Mouse (Mus musculus) stomach, postnatal 0 days (tissue): ENCODE data around the gene Capn2. TPM values are rescaled to one million over a fixed set of nuclear protein-coding genes. Genes with fewer than 3 reads are reported as not detected.

Experiments used
- ATAC-seq: fragments of 200-750 bp; cut with Nextera tagmentation; 2 replicates; pipeline ENCODE4 v1.8.0; 2017; ENCODE audit not compliant: low FRiP score, low TSS enrichment
- DNase-seq: peaks from one replicate; pipeline ENCODE4 v3.0.0-alpha.2; 2016; ENCODE audit warnings: low spot score
- H3K27ac ChIP-seq: fragments of 300-500 bp; sonication (generic); replicated peaks from 2 replicates; pipeline ENCODE4 v1.5.1; 2014; ENCODE audit warnings: mild to moderate bottlenecking, control low read depth
- H3K27me3 ChIP-seq: fragments of 300-500 bp; sonication (generic); 2 replicates; pipeline ENCODE4 v1.6.1; 2014; ENCODE audit warnings: low read length; ENCODE audit not compliant: control insufficient read depth, insufficient read depth
- H3K36me3 ChIP-seq: fragments of 300-500 bp; sonication (generic); 2 replicates; pipeline ENCODE4 v1.6.1; 2014; ENCODE audit warnings: low read length, mixed read lengths; ENCODE audit not compliant: control insufficient read depth, insufficient read depth
- H3K4me1 ChIP-seq: fragments of 300-500 bp; sonication (generic); replicated peaks from 2 replicates; pipeline ENCODE4 v1.6.1; 2014; ENCODE audit warnings: antibody characterized with exemption; ENCODE audit not compliant: control insufficient read depth, insufficient read depth
- H3K4me2 ChIP-seq: fragments of 300-500 bp; sonication (generic); replicated peaks from 2 replicates; pipeline ENCODE4 v1.6.1; 2014; ENCODE audit warnings: low read depth, mild to moderate bottlenecking, control low read depth, moderate library complexity
- H3K4me3 ChIP-seq: fragments of 300-500 bp; sonication (generic); 2 replicates; pipeline ENCODE4 v1.5.1; 2014; ENCODE audit warnings: low read depth, low read length, control low read depth
- H3K9ac ChIP-seq: fragments of 300-500 bp; sonication (generic); 2 replicates; pipeline ENCODE4 v1.6.1; 2014; ENCODE audit warnings: mild to moderate bottlenecking, low read length, control low read depth, mixed read lengths
- H3K9me3 ChIP-seq: fragments of 300-500 bp; sonication (generic); 2 replicates; pipeline ENCODE4 v1.6.1; 2016; ENCODE audit warnings: low read length; ENCODE audit not compliant: control insufficient read depth
- CTCF ChIP-seq: IDR thresholded peaks from 2 replicates; pipeline ENCODE4 v1.5.1; 2016; ENCODE audit warnings: antibody characterized with exemption, low read depth, mild to moderate bottlenecking, moderate library complexity
- EP300 ChIP-seq: optimal IDR thresholded peaks from 2 replicates; pipeline ENCODE3; 2016; ENCODE audit warnings: antibody characterized with exemption
- WGBS: fragments of 180-500 bp; shearing (Covaris S2); extraction: QIAGEN DNeasy Blood & Tissue Kit; methylation state at CpG from one replicate; pipeline ENCODE4 v1.1.7; 2014; 5-methylcytosine and 5-hydroxymethylcytosine counted together
- polyA plus RNA-seq: library from polyadenylated mRNA; unstranded; fragments of >200 nt; fragmentation: Nextera tagmentation; extraction: Ambion mirVana; gene quantifications from 2 replicates; pipeline ENCODE4 v1.2.1, GENCODE M21; 2015

Gene Capn2
- polyA plus RNA-seq, 1 experiment from 2014 or later: 55.6 TPM

DNA sequence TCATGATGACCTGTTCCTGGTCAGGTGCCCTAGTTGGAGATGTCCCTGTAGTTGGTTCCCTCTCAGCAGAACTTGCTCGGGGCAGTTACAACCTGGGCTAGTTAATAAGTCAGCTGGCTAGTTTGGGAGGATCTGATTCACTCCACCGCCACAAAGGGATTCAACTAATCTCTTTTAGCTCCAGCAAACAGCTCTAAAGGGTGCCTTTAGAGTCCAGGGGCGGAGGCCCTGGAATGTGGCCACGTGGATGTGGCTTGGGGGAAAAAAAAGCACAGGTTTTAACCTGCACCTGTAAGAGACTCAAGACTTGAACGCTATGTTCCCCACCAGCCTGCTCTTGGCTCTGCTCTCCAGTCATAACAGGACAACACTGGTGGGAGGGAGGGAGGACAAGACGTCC is 20.7 kb downstream of the Capn2 start:
- H3K4me2 ChIP-seq: no peak overlapping the region
- peak; percentile 48 for ATAC-seq
- TF ChIP-seq EP300 (no peak), CTCF (no peak)
- H3K9me3 ChIP-seq: no peaks in the 10 kb centered on the region
- WGBS: 37% methylated on average over 6 of the region's 6 CpGs
- 0 out of 2 replicates have a peak, but pooled peaks cover 3% of the 10 kb centered on the region for H3K4me1 ChIP-seq
- no peaks in the 10 kb centered on the region; the same call in 1 of the 2 replicates for H3K36me3 ChIP-seq
- no peak overlapping the region for H3K9ac ChIP-seq
- no peaks in the 10 kb centered on the region for H3K27me3 ChIP-seq
- H3K27ac ChIP-seq: no peak overlapping the region
- peak; percentile 38 for DNase-seq
- no peak overlapping the region for H3K4me3 ChIP-seq

DNA sequence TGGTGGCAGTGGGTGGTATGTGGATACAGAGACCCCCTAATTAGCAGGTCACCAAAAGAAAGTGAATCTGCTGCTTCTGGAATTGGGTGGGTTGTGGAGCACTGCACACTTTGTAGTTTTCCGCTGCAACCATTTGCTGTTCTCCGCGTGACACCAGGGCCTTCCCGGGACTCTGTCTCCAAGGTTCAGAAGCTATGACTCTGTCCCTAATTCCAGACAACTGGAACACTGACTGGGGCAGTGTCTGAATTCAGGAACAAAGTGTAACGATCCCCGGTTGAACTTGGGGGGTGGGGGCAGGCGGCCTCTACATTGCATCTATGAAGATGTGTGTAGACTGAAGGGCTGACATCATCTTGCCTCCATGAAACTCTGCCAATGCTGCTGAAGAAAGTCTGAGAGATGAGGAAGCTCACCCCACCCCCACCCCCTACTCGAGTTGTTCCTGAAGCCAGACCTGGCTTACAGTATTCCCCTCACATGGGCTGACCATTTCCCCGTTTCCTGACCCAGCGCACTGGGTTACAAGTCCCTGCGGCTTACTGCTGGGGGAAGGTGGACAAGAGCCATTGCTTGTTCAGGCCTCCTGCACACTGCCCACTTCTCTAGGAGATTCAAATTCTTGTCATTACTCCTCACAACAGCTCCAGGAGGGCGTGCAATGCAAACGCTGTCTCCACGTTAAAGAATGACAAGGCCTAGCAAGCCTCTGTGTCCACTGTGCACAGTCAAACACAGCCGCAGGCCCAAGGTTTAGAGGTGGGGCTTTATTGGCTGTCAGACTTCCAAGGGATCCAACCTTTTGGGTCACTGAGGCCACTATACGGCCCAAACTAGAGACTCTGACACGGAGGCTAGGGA is 22.9 kb downstream of the Capn2 start:
- TF ChIP-seq EP300: no peak
- TF ChIP-seq CTCF: no peak
- Histone ChIP-seq H3K9me3 (no peaks in the 10 kb centered on the region), H3K27me3 (no peaks in the 10 kb centered on the region), H3K9ac (no peak overlapping the region), H3K4me3 (no peak overlapping the region), H3K27ac (peak overlapping the region; percentile 2; the same call in 1 of the 2 replicates), H3K4me2 (no peak overlapping the region), H3K36me3 (peaks cover 4% of the 10 kb centered on the region; the same call in 1 of the 2 replicates), H3K4me1 (0 out of 2 replicates have a peak, but pooled peaks cover 6% of the 10 kb centered on the region)
- WGBS: 61% methylated on average over 17 of the region's 17 CpGs
- ATAC-seq (no peak), DNase-seq (no peak)

DNA sequence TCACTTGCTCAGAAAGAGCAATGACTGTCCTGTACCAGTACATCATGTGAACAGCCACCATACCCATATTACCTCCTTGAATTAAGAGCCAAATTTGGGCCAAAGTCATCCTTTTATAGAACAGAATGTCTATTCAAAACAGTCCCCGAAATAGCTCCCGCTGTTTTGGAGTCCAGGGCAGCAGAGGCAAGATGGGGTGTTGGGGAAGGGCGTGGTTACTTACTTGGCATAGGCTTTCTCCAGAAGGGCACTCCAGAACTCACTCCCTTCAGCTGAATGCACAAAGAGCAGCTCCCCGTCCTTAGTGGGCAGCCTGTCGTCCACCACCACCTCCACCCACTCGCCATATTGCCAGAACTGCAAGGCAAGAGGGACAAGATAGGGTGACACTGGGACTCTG is 25.6 kb downstream of the Capn2 start:
- Histone ChIP-seq H3K4me3 (no peak overlapping the region), H3K4me2 (no peak overlapping the region), H3K9ac (no peak overlapping the region), H3K27me3 (no peaks in the 10 kb centered on the region), H3K27ac (no peak overlapping the region), H3K4me1 (0 out of 2 replicates have a peak, but pooled peaks cover 3% of the 10 kb centered on the region), H3K36me3 (peaks cover 14% of the 10 kb centered on the region), H3K9me3 (no peaks in the 10 kb centered on the region)
- TF ChIP-seq CTCF (no peak), EP300 (no peak)
- ATAC-seq (no peak), DNase-seq (no peak)
- 79% methylated on average over 6 of the region's 6 CpGs for WGBS

DNA sequence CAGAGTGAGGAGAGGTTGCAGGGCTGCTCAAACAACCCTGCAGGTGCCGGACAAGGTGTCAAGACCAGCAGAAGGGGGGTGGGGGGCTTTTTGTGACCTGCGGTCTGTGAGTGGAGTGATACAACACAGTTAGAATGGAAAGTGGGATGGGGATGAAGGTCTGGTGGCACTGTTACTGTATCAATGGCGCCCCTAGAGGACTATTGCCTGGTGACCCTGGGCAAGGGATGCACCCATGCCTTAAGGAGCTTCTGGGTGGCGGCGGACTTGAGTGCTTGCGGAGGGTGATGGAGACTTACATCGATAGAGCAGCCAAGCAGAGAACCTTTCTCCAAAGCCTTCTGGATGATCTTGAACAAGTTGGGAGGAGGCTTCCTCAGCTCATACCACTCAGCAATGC is 26.8 kb downstream of the Capn2 start:
- no peak for DNase-seq

DNA sequence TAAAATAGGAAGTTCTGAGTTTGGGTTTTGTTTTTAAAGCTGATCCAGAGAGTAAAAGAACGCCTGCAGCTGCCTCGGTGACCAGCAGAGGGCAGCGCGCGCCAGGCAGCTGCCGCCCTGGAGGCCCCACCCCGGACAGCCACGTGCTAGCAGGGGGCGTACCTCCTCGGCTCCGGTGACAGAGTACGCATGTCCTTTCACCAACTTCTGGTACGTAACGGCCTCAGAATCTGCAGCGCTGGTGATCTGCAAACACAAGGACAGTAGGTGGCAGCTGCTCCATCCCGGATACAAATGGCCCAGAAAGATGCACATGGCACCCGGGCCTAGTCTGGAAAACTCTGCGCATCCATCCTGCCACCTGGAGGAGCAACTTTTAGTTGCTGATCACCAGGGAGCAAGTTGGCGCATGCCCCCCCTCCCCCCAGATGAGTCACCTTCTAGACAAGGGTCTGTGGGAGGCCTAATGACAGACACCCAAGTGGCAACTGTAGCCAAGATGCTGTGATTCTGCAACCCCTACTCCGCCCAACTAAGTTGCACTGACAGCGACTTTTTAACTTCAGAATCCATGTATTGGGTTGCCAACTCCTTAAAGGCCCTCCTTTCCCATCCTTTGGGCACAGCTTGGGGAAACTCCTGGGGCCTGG is 27.5 kb downstream of the Capn2 start:
- DNase-seq (peak; percentile 94), ATAC-seq (peak; percentile 94)
- Histone ChIP-seq H3K4me2 (peak overlapping the region; percentile 25), H3K36me3 (peaks cover 21% of the 10 kb centered on the region), H3K4me1 (0 out of 2 replicates have a peak, but pooled peaks cover 3% of the 10 kb centered on the region), H3K27ac (peak overlapping the region; percentile 49), H3K27me3 (no peaks in the 10 kb centered on the region), H3K4me3 (0 out of 2 replicates have a peak overlapping the region, but pooled peaks have one; percentile 10), H3K9me3 (no peaks in the 10 kb centered on the region), H3K9ac (no peak overlapping the region)
- TF ChIP-seq CTCF: peak; percentile 92
- TF ChIP-seq EP300: no peak
- WGBS: 10% methylated on average over 21 of the region's 21 CpGs

More for the DNA sequence above, 26.8 kb downstream of the Capn2 start:
- H3K27ac ChIP-seq: no peak overlapping the region; the same call in 1 of the 2 replicates
- H3K27me3 ChIP-seq: no peaks in the 10 kb centered on the region
- ATAC-seq: no peak
- H3K4me1 ChIP-seq: 0 out of 2 replicates have a peak, but pooled peaks cover 3% of the 10 kb centered on the region
- no peak overlapping the region for H3K4me2 ChIP-seq
- TF ChIP-seq CTCF: peak; percentile 55
- no peak for TF ChIP-seq EP300
- no peak overlapping the region for H3K4me3 ChIP-seq
- peaks cover 19% of the 10 kb centered on the region for H3K36me3 ChIP-seq
- 79% methylated on average over 7 of the region's 7 CpGs for WGBS
- H3K9ac ChIP-seq: no peak overlapping the region
- no peaks in the 10 kb centered on the region for H3K9me3 ChIP-seq

DNA sequence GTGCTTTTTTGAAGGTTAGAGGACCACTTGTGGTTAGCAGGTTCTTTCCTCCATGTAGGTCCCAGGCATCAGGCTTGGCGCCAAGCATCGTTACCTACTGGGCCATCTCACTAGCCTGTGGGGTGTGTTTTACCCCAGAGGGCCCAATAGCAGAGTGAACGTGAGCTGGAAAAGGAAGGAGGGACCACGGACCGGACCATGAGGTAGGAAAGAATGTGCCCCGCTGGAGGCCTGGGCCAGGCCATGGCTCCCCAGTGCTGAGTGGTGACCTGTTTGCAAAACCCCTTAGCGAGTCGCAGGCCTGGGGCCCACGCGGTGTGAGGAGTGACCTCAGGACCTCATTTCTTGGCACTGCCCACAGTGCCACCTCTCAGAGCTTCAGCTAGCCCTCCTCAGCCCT is 28.9 kb downstream of the Capn2 start:
- H3K4me1 ChIP-seq: 0 out of 2 replicates have a peak, but pooled peaks cover 3% of the 10 kb centered on the region
- H3K9me3 ChIP-seq: no peaks in the 10 kb centered on the region
- H3K4me3 ChIP-seq: no peak overlapping the region
- WGBS: 94% methylated on average over 10 of the region's 10 CpGs
- ATAC-seq: no peak
- no peak overlapping the region for H3K4me2 ChIP-seq
- H3K9ac ChIP-seq: no peak overlapping the region
- no peak overlapping the region for H3K27ac ChIP-seq
- no peak for TF ChIP-seq CTCF
- TF ChIP-seq EP300: no peak
- H3K36me3 ChIP-seq: peaks cover 23% of the 10 kb centered on the region
- H3K27me3 ChIP-seq: no peaks in the 10 kb centered on the region
- DNase-seq: no peak
